Mouse (Mus musculus): ENCODE measurements around the gene Prph2.

- TF ChIP-seq CTCF (IDR thresholded peaks at IDR 0.05; ENCODE audit: borderline replicate concordance, insufficient read depth, low read length) (no peak), POLR2A (IDR thresholded peaks at IDR 0.05; ENCODE audit: low read depth, low read length) (no peak)
Observed at GRCm38 (mm10) chr17:46912331-46912730, 2.1 kb downstream of the Prph2 start.

Measured in embryonic fibroblast, embryonic 13.5 days (primary cell).